Mouse (Mus musculus): ENCODE data around the gene Taar8a.

DNA sequence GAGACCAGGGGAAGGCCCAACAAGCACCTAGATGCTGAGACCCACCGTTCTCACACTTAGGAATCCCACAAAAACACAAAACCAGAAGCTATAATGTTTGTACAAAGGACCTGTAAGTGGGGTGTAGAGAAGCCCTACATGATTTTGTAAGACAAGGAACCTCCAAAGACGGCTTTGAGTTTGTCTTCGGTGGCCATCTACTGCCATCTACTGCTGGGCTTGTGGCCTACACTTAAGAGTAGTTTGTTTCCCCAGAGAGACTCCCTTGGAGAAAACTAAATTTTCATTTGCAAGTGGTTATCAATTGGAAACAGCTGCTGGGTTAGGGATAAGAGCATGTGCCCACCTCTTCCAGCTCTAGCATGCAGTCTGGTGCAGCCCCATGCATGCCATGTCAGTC is 3.9 kb downstream of the Taar8a start:
- TF ChIP-seq CTCF (IDR thresholded peaks at IDR 0.05; ENCODE audit: extremely low read depth, insufficient read depth, insufficient read length, insufficient replicate concordance) (no peak), POLR2A (IDR thresholded peaks at IDR 0.05; ENCODE audit: low read depth, low read length) (no peak)
